ENCODE assay signal across 10 mouse cellular contexts in genomic region chr10:84411122-84412105, GRCm38 (mm10). TPM values are rescaled to one million over a fixed set of nuclear protein-coding genes. Genes with fewer than 3 reads are reported as not detected.
A peak's percentile ranks its signal among the peaks of the same experiment; 100 is the strongest.
DNase-seq lines count a peak whose midpoint lies in the region; ATAC-seq and TF ChIP-seq lines count a peak whose summit lies in the region.
"Had no signal": no experiment of that assay in that cellular context is flagged by ENCODE, and none has a peak within 500 bp of the region (broad histone marks: within the 10 kb centered on the region; RNA-seq: fewer than 3 reads in every experiment).

No protein-coding gene starts in this region.

- TF ChIP-seq CTCF in hindbrain, postnatal 0 days (IDR thresholded peaks at IDR 0.05; ENCODE audit: low read depth) = peak; percentile 26

- DNase-seq in adrenal gland, adult 2 months = peak; percentile 54
- DNase-seq in adrenal gland, postnatal 25 days = peak; percentile 32
- peak; percentile 22 for DNase-seq in hindbrain, postnatal 0 days (ENCODE audit: low spot score)
- no peak for DNase-seq in thymus, postnatal 25 days
- no peak for DNase-seq in urinary bladder, postnatal 25 days (ENCODE audit: low spot score)

- no peaks in the 10 kb centered on the region for H3K27me3 ChIP-seq in hindbrain, embryonic 13.5 days
- no peaks in the 10 kb centered on the region for H3K27me3 ChIP-seq in hindbrain, embryonic 12.5 days
- H3K27me3 ChIP-seq in hindbrain, postnatal 0 days (ENCODE audit: insufficient read depth, low read length) = no peaks in the 10 kb centered on the region
- no peaks in the 10 kb centered on the region for H3K27me3 ChIP-seq in liver, embryonic 12.5 days (replicated peaks)
- H3K27me3 ChIP-seq: limb, embryonic 13.5 days; Patski had no signal

- H3K36me3 ChIP-seq in hindbrain, embryonic 13.5 days = peaks cover 18% of the 10 kb centered on the region
- no peaks in the 10 kb centered on the region; the same call in 1 of the 2 replicates for H3K36me3 ChIP-seq in hindbrain, embryonic 12.5 days
- H3K36me3 ChIP-seq in hindbrain, postnatal 0 days (ENCODE audit: insufficient read depth, low read length) = no peaks in the 10 kb centered on the region
- no peaks in the 10 kb centered on the region for H3K36me3 ChIP-seq in liver, embryonic 12.5 days

- H3K4me3 ChIP-seq in hindbrain, embryonic 13.5 days = no peak overlapping the region
- H3K4me3 ChIP-seq in hindbrain, embryonic 12.5 days = no peak overlapping the region
- no peak overlapping the region for H3K4me3 ChIP-seq in hindbrain, postnatal 0 days (ENCODE audit: low read length)
- H3K4me3 ChIP-seq in liver, embryonic 12.5 days = no peak overlapping the region
- H3K4me3 ChIP-seq: limb, embryonic 13.5 days had no signal

- no peak for ATAC-seq in hindbrain, embryonic 13.5 days (ENCODE audit: low FRiP score)
- no peak for ATAC-seq in hindbrain, embryonic 12.5 days (ENCODE audit: low FRiP score)
- peak; percentile 58; the same call in 1 of the 2 replicates for ATAC-seq in hindbrain, postnatal 0 days
- no peak for ATAC-seq in liver, embryonic 12.5 days

- no peak overlapping the region for H3K4me2 ChIP-seq in hindbrain, embryonic 13.5 days
- no peak overlapping the region for H3K4me2 ChIP-seq in hindbrain, embryonic 12.5 days (replicated peaks)
- no peak overlapping the region for H3K4me2 ChIP-seq in hindbrain, postnatal 0 days (ENCODE audit: low read depth, low read length)
- no peak overlapping the region for H3K4me2 ChIP-seq in liver, embryonic 12.5 days
- H3K4me2 ChIP-seq: limb, embryonic 13.5 days had no signal

- peak overlapping the region; percentile 74 for H3K27ac ChIP-seq in hindbrain, embryonic 13.5 days
- H3K27ac ChIP-seq in hindbrain, embryonic 12.5 days = no peak overlapping the region
- peak overlapping the region; percentile 51; the same call in 1 of the 2 replicates for H3K27ac ChIP-seq in hindbrain, postnatal 0 days
- H3K27ac ChIP-seq in liver, embryonic 12.5 days = no peak overlapping the region
- H3K27ac ChIP-seq: limb, embryonic 13.5 days had no signal

- WGBS in hindbrain, embryonic 13.5 days = 83% methylated on average over 16 of the region's 16 CpGs
- 81% methylated on average over 16 of the region's 16 CpGs for WGBS in hindbrain, embryonic 12.5 days
- 68% methylated on average over 16 of the region's 16 CpGs for WGBS in hindbrain, postnatal 0 days
- 68% methylated on average over 16 of the region's 16 CpGs for WGBS in liver, embryonic 12.5 days (ENCODE audit: insufficient replicate concordance)

- H3K9ac ChIP-seq in hindbrain, embryonic 13.5 days = no peak overlapping the region
- H3K9ac ChIP-seq in hindbrain, embryonic 12.5 days = no peak overlapping the region
- H3K9ac ChIP-seq in hindbrain, postnatal 0 days (replicated peaks; ENCODE audit: low read length) = no peak overlapping the region
- no peak overlapping the region for H3K9ac ChIP-seq in liver, embryonic 12.5 days
- H3K9ac ChIP-seq: limb, embryonic 13.5 days had no signal

- H3K9me3 ChIP-seq in hindbrain, embryonic 13.5 days = no peaks in the 10 kb centered on the region
- H3K9me3 ChIP-seq in hindbrain, embryonic 12.5 days (replicated peaks) = no peaks in the 10 kb centered on the region
- H3K9me3 ChIP-seq in hindbrain, postnatal 0 days (ENCODE audit: low read length) = no peaks in the 10 kb centered on the region
- H3K9me3 ChIP-seq in liver, embryonic 12.5 days (replicated peaks) = no peaks in the 10 kb centered on the region
- H3K9me3 ChIP-seq: limb, embryonic 13.5 days had no signal

- H3K4me1 ChIP-seq in hindbrain, embryonic 13.5 days (replicated peaks) = peaks cover 33% of the 10 kb centered on the region
- peaks cover 14% of the 10 kb centered on the region for H3K4me1 ChIP-seq in hindbrain, embryonic 12.5 days
- H3K4me1 ChIP-seq in hindbrain, postnatal 0 days (ENCODE audit: insufficient read depth, low read length) = peaks cover 28% of the 10 kb centered on the region
- peaks cover 4% of the 10 kb centered on the region; the same call in 1 of the 2 replicates for H3K4me1 ChIP-seq in liver, embryonic 12.5 days

RNA-seq across cellular contexts. Expression of gene Nuak1, which starts 29.0 kb away (rescaled TPM):
- polyA plus RNA-seq in hindbrain, embryonic 13.5 days (2015; fragmentation: Nextera tagmentation; extraction: Ambion mirVana) = 4.6 and 4.8 TPM in 2 replicates
- 4.6 and 4.9 TPM in 2 replicates for polyA plus RNA-seq in hindbrain, embryonic 12.5 days (2016; fragmentation: Nextera tagmentation; extraction: Ambion mirVana)
- 10 to 100 TPM in 1 of 2 experiments, 1 to 10 TPM in 1; 6.6 to 12.2 TPM for total RNA-seq in adrenal gland, adult 2 months (2021)
- 4.4 and 4.7 TPM in 2 replicates for polyA plus RNA-seq in adrenal gland, adult 2 months (2012; rRNA removed)
- 6.8 and 7.8 TPM in 2 replicates for total RNA-seq in adrenal gland, postnatal 25 days (2021)
- total RNA-seq in hindbrain, postnatal 0 days (2014; rRNA removed) = 22.7 and 23.3 TPM in 2 replicates
- polyA plus RNA-seq in hindbrain, postnatal 0 days (2015; fragmentation: Nextera tagmentation; extraction: Ambion mirVana) = 3.0 and 3.1 TPM in 2 replicates
- polyA plus RNA-seq in liver, embryonic 12.5 days (2016; fragmentation: Nextera tagmentation; extraction: Ambion mirVana) = 0.25 and 0.31 TPM in 2 replicates

Comparison
In these comparisons a context has a peak if more than half of its experiments do, and no peak if none do; other contexts are left out.
1. H3K27ac ChIP-seq: peak in hindbrain, embryonic 13.5 days (single experiment) and hindbrain, postnatal 0 days (single experiment); none in hindbrain, embryonic 12.5 days (single experiment) and liver, embryonic 12.5 days (single experiment).
2. DNase-seq: peak in adrenal gland, adult 2 months (single experiment), adrenal gland, postnatal 25 days (single experiment) and hindbrain, postnatal 0 days (single experiment); none in thymus, postnatal 25 days (single experiment) and urinary bladder, postnatal 25 days (single experiment).